Mouse (Mus musculus): ENCODE measurements around the gene Zfp746. TPM values are rescaled to one million over a fixed set of nuclear protein-coding genes. Genes with fewer than 3 reads are reported as not detected.

The Zfp746 gene
- polyA plus RNA-seq, 1 experiment from 2014 or later: 4.1 TPM

- TF ChIP-seq CTCF (IDR thresholded peaks at IDR 0.05; ENCODE audit: low read depth): peak; percentile 58
- no peak for TF ChIP-seq EP300 (IDR thresholded peaks at IDR 0.05; ENCODE audit: low read depth)
- H3K27me3 ChIP-seq (ENCODE audit: insufficient read depth, low read length): no peaks in the 10 kb centered on the region
- peak within 1 kb of the TSS; percentile 87 for H3K4me2 ChIP-seq (ENCODE audit: low read depth, low read length)
- no peaks in the 10 kb centered on the region for H3K9me3 ChIP-seq (ENCODE audit: low read length)
- ATAC-seq (peak; percentile 88), DNase-seq (peak; percentile 84)
- H3K9ac ChIP-seq (replicated peaks): peak within 1 kb of the TSS; percentile 87
- H3K4me3 ChIP-seq (ENCODE audit: low read depth, low read length): peak within 1 kb of the TSS; percentile 66
- H3K4me1 ChIP-seq (ENCODE audit: insufficient read depth): peaks cover 10% of the 10 kb centered on the region
- peaks cover 9% of the 10 kb centered on the region; the same call in 1 of the 2 replicates for H3K36me3 ChIP-seq (replicated peaks; ENCODE audit: insufficient read depth, low read length)
- WGBS (ENCODE audit: insufficient replicate concordance): under 1% methylated on average over 82 of the region's 82 CpGs
- H3K27ac ChIP-seq (ENCODE audit: low read depth): peak within 1 kb of the TSS; percentile 89
Observed at GRCm38 (mm10) chr6:48048426-48049272, 37.7 kb downstream of the Zfp746 start, which contains the start of gene Zfp777. Gene Zfp777, minus strand, starts transcription at chr6:48048911.

DNA sequence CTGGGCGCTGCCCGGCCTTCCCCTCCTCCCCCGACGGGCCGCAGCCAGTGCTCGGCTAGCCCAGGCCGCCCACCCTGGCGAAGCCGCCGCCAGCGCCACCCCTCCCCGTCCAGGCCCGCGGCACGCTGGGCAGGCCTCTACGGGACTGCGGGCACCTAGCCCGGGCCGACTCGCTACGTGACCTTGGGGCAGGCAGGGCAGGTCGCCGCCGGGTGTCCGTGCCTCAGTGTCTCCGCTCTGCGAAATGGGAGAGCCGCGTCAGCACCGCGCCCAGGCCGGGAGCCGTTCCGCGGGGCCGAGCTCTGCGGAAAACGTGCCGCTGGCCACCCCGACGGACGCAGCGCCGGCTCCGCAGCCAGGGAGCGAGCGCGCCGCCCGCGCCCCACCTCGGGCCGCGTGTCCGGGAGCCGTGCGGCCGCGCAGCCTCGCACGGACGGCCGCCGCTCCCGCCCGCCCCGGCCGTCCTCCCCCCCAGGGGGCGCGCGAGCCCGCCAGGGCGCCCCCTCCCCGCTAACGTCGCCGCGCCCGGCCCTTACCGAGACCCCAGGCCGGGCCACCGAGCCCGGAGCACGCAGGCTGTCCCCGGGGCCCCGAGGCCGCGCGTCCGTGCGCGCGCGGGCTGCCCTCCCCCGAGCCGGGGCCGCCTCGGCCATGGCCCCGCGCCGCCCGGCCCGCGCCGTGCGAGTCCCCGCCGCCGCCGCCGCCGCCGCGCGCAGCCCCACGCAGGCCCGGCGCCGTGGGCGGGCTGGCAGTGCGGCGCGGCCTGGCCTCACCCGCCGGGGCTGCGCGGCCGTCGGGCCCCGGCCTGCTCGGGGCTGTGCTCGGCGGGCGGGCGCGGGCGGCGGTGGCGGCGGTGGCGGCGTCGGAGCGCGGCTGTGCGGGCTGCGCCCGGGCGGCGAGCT is 38.7 kb downstream of the Zfp746 start:
- peak; percentile 59 for ATAC-seq
- H3K27ac ChIP-seq (ENCODE audit: low read depth): peak overlapping the region; percentile 89

DNA sequence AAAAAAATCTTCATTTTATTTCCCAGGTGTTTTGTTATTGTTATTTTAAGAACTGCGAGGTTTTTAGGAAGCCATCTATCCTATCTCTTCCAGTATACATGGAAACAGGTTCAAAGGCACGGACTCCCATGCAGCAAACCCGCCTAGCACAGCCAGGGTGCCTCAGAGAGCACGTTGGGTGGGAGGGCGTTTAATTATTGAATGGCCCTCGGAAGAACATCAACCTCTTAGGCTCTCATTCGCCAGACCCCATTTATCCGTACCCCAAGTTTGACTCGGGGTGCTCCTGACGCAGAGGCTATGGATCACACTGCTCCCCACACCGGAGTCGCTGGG is 39.3 kb downstream of the Zfp746 start:
- DNase-seq: no peak
- H3K4me3 ChIP-seq (ENCODE audit: low read depth, low read length): peak overlapping the region; percentile 61
- peak overlapping the region; percentile 87 for H3K9ac ChIP-seq (replicated peaks)
- no peak; the same call in 1 of the 2 replicates for ATAC-seq
- H3K9me3 ChIP-seq (ENCODE audit: low read length): no peaks in the 10 kb centered on the region
- no peak; the same call in 1 of the 2 replicates for TF ChIP-seq CTCF (IDR thresholded peaks at IDR 0.05; ENCODE audit: low read depth)
- TF ChIP-seq EP300 (IDR thresholded peaks at IDR 0.05; ENCODE audit: low read depth): no peak
- peak overlapping the region; percentile 87 for H3K4me2 ChIP-seq (ENCODE audit: low read depth, low read length)
- peaks cover 17% of the 10 kb centered on the region for H3K36me3 ChIP-seq (replicated peaks; ENCODE audit: insufficient read depth, low read length)
- peak overlapping the region; percentile 89; the same call in 1 of the 2 replicates for H3K27ac ChIP-seq (ENCODE audit: low read depth)
- H3K27me3 ChIP-seq (ENCODE audit: insufficient read depth, low read length): no peaks in the 10 kb centered on the region
- WGBS (ENCODE audit: insufficient replicate concordance): 3% methylated on average over 12 of the region's 12 CpGs
- peaks cover 10% of the 10 kb centered on the region for H3K4me1 ChIP-seq (ENCODE audit: insufficient read depth)

More for the DNA sequence above, 38.7 kb downstream of the Zfp746 start:
- Histone ChIP-seq H3K9ac (replicated peaks) (peak overlapping the region; percentile 87), H3K9me3 (ENCODE audit: low read length) (no peaks in the 10 kb centered on the region), H3K27me3 (ENCODE audit: insufficient read depth, low read length) (no peaks in the 10 kb centered on the region), H3K4me3 (ENCODE audit: low read depth, low read length) (peak overlapping the region; percentile 66), H3K4me2 (ENCODE audit: low read depth, low read length) (peak overlapping the region; percentile 87), H3K4me1 (ENCODE audit: insufficient read depth) (peaks cover 10% of the 10 kb centered on the region), H3K36me3 (replicated peaks; ENCODE audit: insufficient read depth, low read length) (peaks cover 14% of the 10 kb centered on the region)
- 2% methylated on average over 84 of the region's 150 CpGs for WGBS (ENCODE audit: insufficient replicate concordance)
- DNase-seq: peak; percentile 62
- TF ChIP-seq CTCF (IDR thresholded peaks at IDR 0.05; ENCODE audit: low read depth) (no peak), EP300 (IDR thresholded peaks at IDR 0.05; ENCODE audit: low read depth) (no peak)

- ATAC-seq: no peak
- TF ChIP-seq CTCF (IDR thresholded peaks at IDR 0.05; ENCODE audit: low read depth): no peak
- no peak for TF ChIP-seq EP300 (IDR thresholded peaks at IDR 0.05; ENCODE audit: low read depth)
- H3K27me3 ChIP-seq (ENCODE audit: insufficient read depth, low read length): no peaks in the 10 kb centered on the region
- H3K36me3 ChIP-seq (replicated peaks; ENCODE audit: insufficient read depth, low read length): peaks cover 52% of the 10 kb centered on the region
- H3K9me3 ChIP-seq (ENCODE audit: low read length): no peaks in the 10 kb centered on the region
- no peak overlapping the region for H3K4me3 ChIP-seq (ENCODE audit: low read depth, low read length)
- no peak for DNase-seq
- H3K4me2 ChIP-seq (ENCODE audit: low read depth, low read length): no peak overlapping the region
- H3K9ac ChIP-seq (replicated peaks): no peak overlapping the region
- no peak overlapping the region for H3K27ac ChIP-seq (ENCODE audit: low read depth)
- no peaks in the 10 kb centered on the region for H3K4me1 ChIP-seq (ENCODE audit: insufficient read depth)
Observed at GRCm38 (mm10) chr6:48032661-48033060, 53.7 kb downstream of the Zfp746 start.

DNA sequence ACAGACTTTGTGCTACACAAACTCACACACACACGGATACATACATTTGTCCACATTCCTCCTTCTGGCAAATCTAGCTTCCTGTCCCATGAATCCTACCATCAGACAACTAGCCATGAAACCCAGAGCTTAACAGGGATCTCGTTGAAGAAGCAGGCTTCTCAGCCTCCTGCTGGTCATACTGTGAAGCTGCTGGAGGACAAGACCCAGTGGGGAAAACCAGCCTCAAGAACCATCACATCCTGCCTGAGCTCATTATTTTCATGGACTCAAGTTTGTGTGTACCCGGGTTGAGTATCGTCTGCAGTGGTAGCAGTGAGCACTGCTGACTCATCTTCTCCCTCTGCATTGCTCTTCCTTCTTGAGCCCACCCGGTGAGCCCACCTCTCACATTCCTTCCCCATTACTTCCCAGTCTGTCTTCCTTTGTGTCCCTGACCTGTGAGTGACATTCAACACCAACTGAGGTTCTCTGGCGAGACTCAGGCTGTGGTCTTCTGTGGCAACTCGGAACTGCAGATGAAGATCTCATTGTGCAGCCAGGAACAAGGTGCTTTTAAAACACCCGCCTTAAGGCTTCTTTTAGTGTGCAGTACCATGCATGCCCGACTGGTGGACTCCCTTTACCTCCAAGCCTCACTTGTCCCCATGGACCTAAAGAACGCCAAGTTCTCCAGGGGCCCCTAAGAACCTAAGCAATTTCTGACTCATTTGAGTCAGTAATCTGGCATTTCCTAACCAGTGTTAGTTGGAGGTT is 60.3 kb downstream of the Zfp746 start:
- no peak overlapping the region for H3K4me2 ChIP-seq (ENCODE audit: low read depth, low read length)
- no peak overlapping the region for H3K9ac ChIP-seq (replicated peaks)
- WGBS (ENCODE audit: insufficient replicate concordance): 81% methylated on average over 10 of the region's 10 CpGs
- no peaks in the 10 kb centered on the region for H3K4me1 ChIP-seq (ENCODE audit: insufficient read depth)
- 0 out of 2 replicates have a peak, but pooled peaks cover 2% of the 10 kb centered on the region for H3K9me3 ChIP-seq (ENCODE audit: low read length)
- no peak overlapping the region for H3K27ac ChIP-seq (ENCODE audit: low read depth)
- DNase-seq (no peak), ATAC-seq (no peak)
- H3K27me3 ChIP-seq (ENCODE audit: insufficient read depth, low read length): no peaks in the 10 kb centered on the region
- no peak overlapping the region for H3K4me3 ChIP-seq (ENCODE audit: low read depth, low read length)
- H3K36me3 ChIP-seq (replicated peaks; ENCODE audit: insufficient read depth, low read length): peaks cover 61% of the 10 kb centered on the region
- TF ChIP-seq CTCF (IDR thresholded peaks at IDR 0.05; ENCODE audit: low read depth) (peak; percentile 34), EP300 (IDR thresholded peaks at IDR 0.05; ENCODE audit: low read depth) (no peak)
